ENCODE assay signal across 8 mouse cellular contexts in genomic region chr11:69656617-69657461, GRCm38 (mm10). TPM values are rescaled to one million over a fixed set of nuclear protein-coding genes. Genes with fewer than 3 reads are reported as not detected.
DNase-seq lines count a peak whose midpoint lies in the region; ATAC-seq and TF ChIP-seq lines count a peak whose summit lies in the region.

No protein-coding gene starts in this region.

- no peaks in the 10 kb centered on the region for H3K36me3 ChIP-seq in heart, adult 2 months (ENCODE audit: control insufficient read depth, insufficient read depth, low read length)
- peaks cover 54% of the 10 kb centered on the region for H3K36me3 ChIP-seq in heart, embryonic 12.5 days
- H3K36me3 ChIP-seq in CH12.LX (replicated peaks in 1 of 2; ENCODE audit: control insufficient read depth in 1 of 2, insufficient read depth in 1 of 2, low read length in 1 of 2), result peaks cover 59 to 75% of the 10 kb centered on the region in 2 experiments
- H3K36me3 ChIP-seq in heart, postnatal 0 days (replicated peaks; ENCODE audit: control insufficient read depth, insufficient read depth, low read length), result peaks cover 52% of the 10 kb centered on the region
- H3K36me3 ChIP-seq in limb, embryonic 14.5 days (ENCODE audit: control insufficient read depth, insufficient read depth, low read length), result peaks cover 73% of the 10 kb centered on the region
- peaks cover 26% of the 10 kb centered on the region for H3K36me3 ChIP-seq in neural tube, embryonic 11.5 days (ENCODE audit: control insufficient read depth, insufficient read depth, low read length)

- no peak overlapping the region for H3K27ac ChIP-seq in heart, adult 2 months
- no peak overlapping the region; the same call in 1 of the 2 replicates for H3K27ac ChIP-seq in heart, embryonic 12.5 days (ENCODE audit: poor library complexity, severe bottlenecking)
- H3K27ac ChIP-seq in CH12.LX (ENCODE audit: insufficient read depth, low read depth), result no peak overlapping the region
- no peak overlapping the region for H3K27ac ChIP-seq in heart, postnatal 0 days (ENCODE audit: low read depth)
- H3K27ac ChIP-seq in limb, embryonic 14.5 days (replicated peaks; ENCODE audit: low read depth, low read length), result no peak overlapping the region
- no peak overlapping the region for H3K27ac ChIP-seq in neural tube, embryonic 11.5 days (ENCODE audit: low read depth, low read length)

- in situ Hi-C loops in CH12.LX (cut with MboI; ENCODE audit: low pct_ligation_motif_present, low pct_unique_long_range_greater_than_20kb, low sequenced_read_pairs), result no loop called here

- peak; percentile 36 to 55 for DNase-seq in heart, adult 2 months
- DNase-seq in CH12.LX (ENCODE audit: extremely low read depth), result peak; percentile 73
- DNase-seq in cerebellum, postnatal 14 days, result peak; percentile 69 to 76
- DNase-seq in heart, postnatal 0 days (ENCODE audit: low spot score), result peak; percentile 55
- peak; percentile 77 for DNase-seq in limb, embryonic 14.5 days (ENCODE audit: low spot score)
- DNase-seq in neural tube, embryonic 11.5 days (ENCODE audit: low spot score), result peak; percentile 53
- no peak for DNase-seq in Muller cell, postnatal 12 days (ENCODE audit: inconsistent ontology term)

- no peak for ATAC-seq in heart, embryonic 12.5 days (ENCODE audit: insufficient number of reproducible peaks, low FRiP score)
- no peak for ATAC-seq in heart, postnatal 0 days (ENCODE audit: insufficient read depth, low read depth)
- no peak for ATAC-seq in limb, embryonic 14.5 days (ENCODE audit: low FRiP score, low read depth)
- no peak for ATAC-seq in neural tube, embryonic 11.5 days (ENCODE audit: insufficient read depth, low FRiP score, low TSS enrichment)

- no peaks in the 10 kb centered on the region for H3K9me3 ChIP-seq in heart, embryonic 12.5 days (replicated peaks)
- no peaks in the 10 kb centered on the region for H3K9me3 ChIP-seq in CH12.LX (replicated peaks; ENCODE audit: low read length)
- H3K9me3 ChIP-seq in heart, postnatal 0 days (replicated peaks; ENCODE audit: control insufficient read depth, low read length), result no peaks in the 10 kb centered on the region
- H3K9me3 ChIP-seq in limb, embryonic 14.5 days (ENCODE audit: control insufficient read depth, low read length), result no peaks in the 10 kb centered on the region
- H3K9me3 ChIP-seq in neural tube, embryonic 11.5 days (ENCODE audit: control insufficient read depth, low read length), result no peaks in the 10 kb centered on the region

- no peaks in the 10 kb centered on the region for H3K27me3 ChIP-seq in heart, adult 2 months (ENCODE audit: control insufficient read depth, insufficient read depth, low read length)
- no peaks in the 10 kb centered on the region for H3K27me3 ChIP-seq in heart, embryonic 12.5 days (replicated peaks)
- H3K27me3 ChIP-seq in CH12.LX (replicated peaks), result no peaks in the 10 kb centered on the region
- H3K27me3 ChIP-seq in heart, postnatal 0 days (ENCODE audit: control insufficient read depth, insufficient read depth, low read length), result no peaks in the 10 kb centered on the region
- no peaks in the 10 kb centered on the region for H3K27me3 ChIP-seq in limb, embryonic 14.5 days (ENCODE audit: control insufficient read depth, insufficient read depth, low read length)
- H3K27me3 ChIP-seq in neural tube, embryonic 11.5 days (ENCODE audit: control insufficient read depth, insufficient read depth, low read length), result no peaks in the 10 kb centered on the region

- 71% methylated on average over 10 of the region's 10 CpGs for WGBS in heart, adult 2 months
- 70% methylated on average over 10 of the region's 10 CpGs for WGBS in heart, embryonic 12.5 days
- 75% methylated on average over 10 of the region's 10 CpGs for WGBS in heart, postnatal 0 days
- WGBS in limb, embryonic 14.5 days, result 68% methylated on average over 10 of the region's 10 CpGs
- WGBS in neural tube, embryonic 11.5 days, result 84% methylated on average over 10 of the region's 10 CpGs

- intact Hi-C loops in heart, adult 2 months (cut with DNase I), result loop anchor here (2.0 kb wide), 1 partner anchor 28 kb away; no protein-coding TSS in a partner anchor

- no peak overlapping the region for H3K4me2 ChIP-seq in heart, embryonic 12.5 days
- no peak overlapping the region for H3K4me2 ChIP-seq in CH12.LX (ENCODE audit: insufficient read depth, low read depth, poor library complexity, severe bottlenecking)
- H3K4me2 ChIP-seq in heart, postnatal 0 days (ENCODE audit: low read depth, low read length), result no peak overlapping the region
- no peak overlapping the region for H3K4me2 ChIP-seq in limb, embryonic 14.5 days (replicated peaks; ENCODE audit: low read depth, low read length, severe bottlenecking)
- H3K4me2 ChIP-seq in neural tube, embryonic 11.5 days (ENCODE audit: low read depth), result no peak overlapping the region

- no peak overlapping the region for H3K4me3 ChIP-seq in heart, adult 2 months
- no peak overlapping the region for H3K4me3 ChIP-seq in heart, embryonic 12.5 days
- H3K4me3 ChIP-seq in CH12.LX (replicated peaks in 1 of 3; ENCODE audit: low read depth in 2 of 3, low read length in 2 of 3, poor library complexity in 1 of 3), result no peak overlapping the region
- H3K4me3 ChIP-seq in heart, postnatal 0 days (ENCODE audit: low read depth, low read length), result no peak overlapping the region
- H3K4me3 ChIP-seq in limb, embryonic 14.5 days (replicated peaks; ENCODE audit: low read length), result no peak overlapping the region
- no peak overlapping the region for H3K4me3 ChIP-seq in neural tube, embryonic 11.5 days (ENCODE audit: low read depth, low read length)

- TF ChIP-seq RAD21 in CH12.LX (IDR thresholded peaks at IDR 0.05; ENCODE audit: low read depth, low read length), result peak; percentile 81

- no peaks in the 10 kb centered on the region for H3K79me2 ChIP-seq in heart, adult 2 months (replicated peaks; ENCODE audit: control insufficient read depth, insufficient read depth, low read length)
- peaks cover 21% of the 10 kb centered on the region for H3K79me2 ChIP-seq in CH12.LX (replicated peaks; ENCODE audit: control insufficient read depth, extremely low read depth, insufficient read depth, poor library complexity, severe bottlenecking)

- dilution Hi-C loops in CH12.LX (cut with MboI; ENCODE audit: extremely low pct_ligation_motif_present, extremely low pct_unique_long_range_greater_than_20kb, low sequenced_read_pairs), result no loop called here

- no peak for TF ChIP-seq POLR2A in heart, adult 2 months (IDR thresholded peaks at IDR 0.05; ENCODE audit: insufficient read depth, low read depth, low read length)
- TF ChIP-seq POLR2A in CH12.LX (IDR thresholded peaks at IDR 0.05; ENCODE audit: low read depth, low read length), result peak; percentile 30; the same call in 1 of the 2 replicates
- TF ChIP-seq POLR2A in limb, embryonic 14.5 days (IDR thresholded peaks at IDR 0.05; ENCODE audit: borderline replicate concordance, extremely low read depth, insufficient read depth, insufficient read length), result no peak

- TF ChIP-seq CTCF in heart, adult 2 months (IDR thresholded peaks at IDR 0.05), result peak; percentile 94
- TF ChIP-seq CTCF in CH12.LX (conservative IDR thresholded peaks at IDR 0.05 in 1 of 2, IDR thresholded peaks at IDR 0.05 in 1 of 2; ENCODE audit: low read depth in 2 of 2, low read length in 2 of 2), result peak; percentile 91 to 97
- peak; percentile 79 for TF ChIP-seq CTCF in heart, postnatal 0 days (IDR thresholded peaks at IDR 0.05; ENCODE audit: low read depth)

- H3K9ac ChIP-seq in heart, adult 2 months (ENCODE audit: low read depth, low read length), result no peak overlapping the region
- H3K9ac ChIP-seq in heart, embryonic 12.5 days, result no peak overlapping the region; the same call in 1 of the 2 replicates
- H3K9ac ChIP-seq in CH12.LX (ENCODE audit: insufficient read depth, low read depth), result no peak overlapping the region
- no peak overlapping the region for H3K9ac ChIP-seq in heart, postnatal 0 days (replicated peaks; ENCODE audit: low read depth, low read length)
- H3K9ac ChIP-seq in limb, embryonic 14.5 days (ENCODE audit: low read depth, low read length, severe bottlenecking), result no peak overlapping the region
- H3K9ac ChIP-seq in neural tube, embryonic 11.5 days (ENCODE audit: low read length), result no peak overlapping the region

- peaks cover 2% of the 10 kb centered on the region for H3K4me1 ChIP-seq in heart, adult 2 months (ENCODE audit: control insufficient read depth, insufficient read depth, low read length)
- H3K4me1 ChIP-seq in heart, embryonic 12.5 days (replicated peaks), result peaks cover 39% of the 10 kb centered on the region
- peaks cover 0 to 80% of the 10 kb centered on the region in 2 experiments; a peak in 2 of 4 replicates for H3K4me1 ChIP-seq in CH12.LX (ENCODE audit: control insufficient read depth in 1 of 2, insufficient read depth in 2 of 2)
- H3K4me1 ChIP-seq in heart, postnatal 0 days (ENCODE audit: control insufficient read depth, insufficient read depth), result 0 out of 2 replicates have a peak, but pooled peaks cover 7% of the 10 kb centered on the region
- peaks cover 15% of the 10 kb centered on the region for H3K4me1 ChIP-seq in limb, embryonic 14.5 days (ENCODE audit: control insufficient read depth, insufficient read depth, low read length)
- H3K4me1 ChIP-seq in neural tube, embryonic 11.5 days (ENCODE audit: control insufficient read depth, insufficient read depth, low read length), result peaks cover 4% of the 10 kb centered on the region; the same call in 1 of the 2 replicates

- 0 out of 2 replicates have a peak, but pooled peaks have one; percentile 34 for TF ChIP-seq EP300 in heart, adult 2 months (IDR thresholded peaks at IDR 0.05; ENCODE audit: insufficient read depth, low read depth, low read length)
- TF ChIP-seq EP300 in CH12.LX (IDR thresholded peaks at IDR 0.05; ENCODE audit: low read length), result no peak
- TF ChIP-seq EP300 in heart, postnatal 0 days (IDR thresholded peaks at IDR 0.05; ENCODE audit: low read depth), result no peak

RNA-seq across cellular contexts. Expression of gene Sox15, which starts 1.7 kb away (rescaled TPM):
- not detected for total RNA-seq in heart, adult 2 months (2021)
- polyA plus RNA-seq in heart, adult 2 months (2012; rRNA removed), result not detected in 2 replicates
- not detected in 2 replicates for polyA plus RNA-seq in heart, embryonic 12.5 days (2016; fragmentation: Nextera tagmentation; extraction: Ambion mirVana)
- 0.17 and 0.34 TPM in 2 replicates for total RNA-seq in CH12.LX (2012; rRNA removed)
- not detected in 2 replicates for total RNA-seq in CH12.LX (2014; rRNA removed)
- 0.48 and 0.54 TPM in 2 replicates for polyA plus RNA-seq in CH12.LX (2012; ENCODE audit: insufficient read length, low read depth)
- total RNA-seq in heart, postnatal 0 days (2014; rRNA removed; ENCODE audit: low replicate concordance), result not detected in 2 replicates
- polyA plus RNA-seq in heart, postnatal 0 days (2015; fragmentation: Nextera tagmentation; extraction: Ambion mirVana), result not detected in 2 replicates
- polyA plus RNA-seq in limb, embryonic 14.5 days (2012; rRNA removed), result 1.5 and 2.1 TPM in 2 replicates
- polyA plus RNA-seq in limb, embryonic 14.5 days (2014; fragmentation: Nextera tagmentation; extraction: Ambion mirVana), result 1.0 and 3.0 TPM in 2 replicates
- polyA plus RNA-seq in neural tube, embryonic 11.5 days (2014; fragmentation: Nextera tagmentation; extraction: Ambion mirVana), result not detected in 2 replicates

RNA-seq across cellular contexts. Expression of gene Mpdu1, which starts 5.6 kb away (rescaled TPM):
- 10 to 100 TPM; 13.7 to 14.2 TPM for total RNA-seq in heart, adult 2 months (2021)
- 40.8 and 41.3 TPM in 2 replicates for polyA plus RNA-seq in heart, adult 2 months (2012; rRNA removed)
- polyA plus RNA-seq in heart, embryonic 12.5 days (2016; fragmentation: Nextera tagmentation; extraction: Ambion mirVana), result 48.6 and 53.8 TPM in 2 replicates
- total RNA-seq in CH12.LX (2012; rRNA removed) (110 and 150 TPM in 2 replicates), CH12.LX (2014; rRNA removed) (175 and 210 TPM in 2 replicates)
- polyA plus RNA-seq in CH12.LX (2012; ENCODE audit: insufficient read length, low read depth), result 185 and 210 TPM in 2 replicates
- total RNA-seq in heart, postnatal 0 days (2014; rRNA removed; ENCODE audit: low replicate concordance), result 123 and 137 TPM in 2 replicates
- polyA plus RNA-seq in heart, postnatal 0 days (2015; fragmentation: Nextera tagmentation; extraction: Ambion mirVana), result 30.0 and 33.0 TPM in 2 replicates
- polyA plus RNA-seq in limb, embryonic 14.5 days (2012; rRNA removed), result 117 and 155 TPM in 2 replicates
- polyA plus RNA-seq in limb, embryonic 14.5 days (2014; fragmentation: Nextera tagmentation; extraction: Ambion mirVana), result 28.9 and 30.8 TPM in 2 replicates
- polyA plus RNA-seq in neural tube, embryonic 11.5 days (2014; fragmentation: Nextera tagmentation; extraction: Ambion mirVana), result 26.8 and 30.0 TPM in 2 replicates

RNA-seq across cellular contexts. Expression of gene Cd68, which starts 9.1 kb away (rescaled TPM):
- total RNA-seq in heart, adult 2 months (2021), result 1 to 10 TPM; 7.4 to 7.6 TPM
- polyA plus RNA-seq in heart, adult 2 months (2012; rRNA removed), result 7.0 and 14.8 TPM in 2 replicates
- 4.3 and 5.2 TPM in 2 replicates for polyA plus RNA-seq in heart, embryonic 12.5 days (2016; fragmentation: Nextera tagmentation; extraction: Ambion mirVana)
- total RNA-seq in CH12.LX (2012; rRNA removed) (74.8 and 82.2 TPM in 2 replicates), CH12.LX (2014; rRNA removed) (122 TPM in 2 replicates)
- polyA plus RNA-seq in CH12.LX (2012; ENCODE audit: insufficient read length, low read depth), result 235 and 343 TPM in 2 replicates
- total RNA-seq in heart, postnatal 0 days (2014; rRNA removed; ENCODE audit: low replicate concordance), result 2.6 and 6.9 TPM in 2 replicates
- polyA plus RNA-seq in heart, postnatal 0 days (2015; fragmentation: Nextera tagmentation; extraction: Ambion mirVana), result 6.1 and 8.5 TPM in 2 replicates
- polyA plus RNA-seq in limb, embryonic 14.5 days (2012; rRNA removed), result 16.6 and 24.3 TPM in 2 replicates
- polyA plus RNA-seq in limb, embryonic 14.5 days (2014; fragmentation: Nextera tagmentation; extraction: Ambion mirVana), result 20.5 and 24.7 TPM in 2 replicates
- polyA plus RNA-seq in neural tube, embryonic 11.5 days (2014; fragmentation: Nextera tagmentation; extraction: Ambion mirVana), result 5.5 and 6.7 TPM in 2 replicates

RNA-seq across cellular contexts. Expression of gene Eif4a1, which starts 15.4 kb away (rescaled TPM):
- 100 to 1,000 TPM; 173 to 198 TPM for total RNA-seq in heart, adult 2 months (2021)
- polyA plus RNA-seq in heart, adult 2 months (2012; rRNA removed), result 147 and 250 TPM in 2 replicates
- 404 and 420 TPM in 2 replicates for polyA plus RNA-seq in heart, embryonic 12.5 days (2016; fragmentation: Nextera tagmentation; extraction: Ambion mirVana)
- total RNA-seq in CH12.LX (2012; rRNA removed) (1,622 and 2,071 TPM in 2 replicates), CH12.LX (2014; rRNA removed) (2,161 and 2,200 TPM in 2 replicates)
- polyA plus RNA-seq in CH12.LX (2012; ENCODE audit: insufficient read length, low read depth), result 1,500 and 1,728 TPM in 2 replicates
- 573 and 656 TPM in 2 replicates for total RNA-seq in heart, postnatal 0 days (2014; rRNA removed; ENCODE audit: low replicate concordance)
- 261 and 289 TPM in 2 replicates for polyA plus RNA-seq in heart, postnatal 0 days (2015; fragmentation: Nextera tagmentation; extraction: Ambion mirVana)
- polyA plus RNA-seq in limb, embryonic 14.5 days (2012; rRNA removed), result 887 and 919 TPM in 2 replicates
- polyA plus RNA-seq in limb, embryonic 14.5 days (2014; fragmentation: Nextera tagmentation; extraction: Ambion mirVana), result 547 and 561 TPM in 2 replicates
- 781 and 824 TPM in 2 replicates for polyA plus RNA-seq in neural tube, embryonic 11.5 days (2014; fragmentation: Nextera tagmentation; extraction: Ambion mirVana)

RNA-seq across cellular contexts. Expression of gene Fxr2, which starts 24.0 kb away (rescaled TPM):
- total RNA-seq in heart, adult 2 months (2021), result 100 to 1,000 TPM in 1 of 2 experiments, 10 to 100 TPM in 1; 86.0 to 103 TPM
- polyA plus RNA-seq in heart, adult 2 months (2012; rRNA removed), result 61.2 and 112 TPM in 2 replicates
- polyA plus RNA-seq in heart, embryonic 12.5 days (2016; fragmentation: Nextera tagmentation; extraction: Ambion mirVana), result 37.1 and 40.1 TPM in 2 replicates
- total RNA-seq in CH12.LX (2012; rRNA removed) (96.4 and 104 TPM in 2 replicates), CH12.LX (2014; rRNA removed) (83.3 and 101 TPM in 2 replicates)
- 90.5 and 103 TPM in 2 replicates for polyA plus RNA-seq in CH12.LX (2012; ENCODE audit: insufficient read length, low read depth)
- total RNA-seq in heart, postnatal 0 days (2014; rRNA removed; ENCODE audit: low replicate concordance), result 64.7 and 102 TPM in 2 replicates
- 15.8 and 17.7 TPM in 2 replicates for polyA plus RNA-seq in heart, postnatal 0 days (2015; fragmentation: Nextera tagmentation; extraction: Ambion mirVana)
- polyA plus RNA-seq in limb, embryonic 14.5 days (2012; rRNA removed), result 122 and 125 TPM in 2 replicates
- 28.9 and 33.8 TPM in 2 replicates for polyA plus RNA-seq in limb, embryonic 14.5 days (2014; fragmentation: Nextera tagmentation; extraction: Ambion mirVana)
- polyA plus RNA-seq in neural tube, embryonic 11.5 days (2014; fragmentation: Nextera tagmentation; extraction: Ambion mirVana), result 36.4 and 40.3 TPM in 2 replicates
